Mouse (Mus musculus) forebrain, embryonic 15.5 days (tissue): Measurements from ENCODE around the gene Herc6. TPM values are rescaled to one million over a fixed set of nuclear protein-coding genes. Genes with fewer than 3 reads are reported as not detected.
"Not testable (repeated sequence)": the region's sequence is repeated elsewhere in the genome, so short reads cannot be mapped to it uniquely, and the experiment has no call there.

Experiments
- ATAC-seq: fragments of 200-750 bp; cut with Nextera tagmentation; replicated peaks from 2 replicates; pipeline ENCODE4 v1.8.0; 2017; ENCODE audit warnings: mild to moderate bottlenecking, moderate TSS enrichment, moderate library complexity
- H3K27ac ChIP-seq: fragments of 300-500 bp; sonication (generic); replicated peaks from 2 replicates; pipeline ENCODE4 v1.5.1; 2015; ENCODE audit warnings: mild to moderate bottlenecking, inconsistent platforms
- H3K27me3 ChIP-seq: fragments of 300-500 bp; sonication (generic); 2 replicates; pipeline ENCODE4 v1.6.1; 2015; ENCODE audit warnings: inconsistent platforms
- H3K36me3 ChIP-seq: fragments of 300-500 bp; sonication (generic); 2 replicates; pipeline ENCODE4 v1.6.1; 2015; ENCODE audit warnings: mild to moderate bottlenecking, inconsistent platforms
- H3K4me1 ChIP-seq: fragments of 300-500 bp; sonication (generic); 2 replicates; pipeline ENCODE4 v1.6.1; 2015; ENCODE audit warnings: inconsistent platforms
- H3K4me2 ChIP-seq: fragments of 300-500 bp; sonication (generic); replicated peaks from 2 replicates; pipeline ENCODE4 v1.6.1; 2015; ENCODE audit warnings: mild to moderate bottlenecking, inconsistent platforms
- H3K4me3 ChIP-seq: fragments of 300-500 bp; sonication (generic); 2 replicates; pipeline ENCODE4 v1.5.1; 2015; ENCODE audit warnings: mild to moderate bottlenecking, inconsistent platforms
- H3K9ac ChIP-seq: fragments of 300-500 bp; sonication (generic); replicated peaks from 2 replicates; pipeline ENCODE4 v1.6.1; 2015; ENCODE audit warnings: mild to moderate bottlenecking, inconsistent platforms
- H3K9me3 ChIP-seq: fragments of 300-500 bp; sonication (generic); 2 replicates; pipeline ENCODE4 v1.6.1; 2016; ENCODE audit warnings: inconsistent platforms
- WGBS: fragments of 180-500 bp; shearing (Covaris S2); methylation state at CpG from one replicate; pipeline ENCODE4 v1.1.7; 2015; ENCODE audit warnings: mixed read lengths; 5-methylcytosine and 5-hydroxymethylcytosine counted together
- polyA plus RNA-seq: library from polyadenylated mRNA; unstranded; fragments of >200 nt; fragmentation: Nextera tagmentation; extraction: Ambion mirVana; gene quantifications from 2 replicates; pipeline ENCODE4 v1.2.1, GENCODE M21; 2015

Gene Herc6
- polyA plus RNA-seq, 1 experiment from 2014 or later, result 1.6 TPM

DNA sequence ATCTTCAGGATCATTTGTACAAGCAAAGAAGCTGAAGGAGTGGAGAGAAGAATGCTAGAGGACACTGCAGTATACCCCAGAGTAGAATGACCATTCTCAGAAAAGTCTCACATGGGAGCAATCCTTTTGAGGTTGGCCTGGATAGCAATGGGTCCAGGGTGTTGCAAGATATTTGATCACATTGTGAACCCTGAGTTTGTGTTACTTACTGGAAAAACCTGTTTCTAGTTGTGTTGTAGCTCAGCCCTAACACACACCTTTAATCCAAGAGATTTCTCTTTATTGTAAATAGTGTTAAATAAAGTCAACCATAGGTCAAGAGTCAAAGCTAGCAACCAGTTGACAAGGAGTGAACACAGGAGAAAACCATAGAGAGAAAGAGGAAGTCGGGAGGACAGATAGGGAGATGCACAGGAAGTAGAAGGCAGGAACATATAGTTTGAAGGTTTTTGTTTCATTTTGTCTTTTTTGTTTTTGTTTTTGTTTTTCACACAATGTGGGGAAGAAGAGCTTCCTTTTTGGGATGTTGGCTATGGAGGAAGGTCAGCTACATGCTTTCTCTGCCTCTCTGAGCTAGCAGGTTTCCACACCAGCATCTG, 39.0 kb upstream of the Herc6 start:
- ATAC-seq, result no peak
- 84% methylated on average over 1 of the region's 1 CpGs for WGBS
- Histone ChIP-seq H3K4me2 (no peak overlapping the region), H3K4me1 (no peaks in the 10 kb centered on the region), H3K9me3 (no peaks in the 10 kb centered on the region), H3K27me3 (no peaks in the 10 kb centered on the region), H3K27ac (no peak overlapping the region), H3K36me3 (no peaks in the 10 kb centered on the region), H3K4me3 (no peak overlapping the region), H3K9ac (no peak overlapping the region)

DNA sequence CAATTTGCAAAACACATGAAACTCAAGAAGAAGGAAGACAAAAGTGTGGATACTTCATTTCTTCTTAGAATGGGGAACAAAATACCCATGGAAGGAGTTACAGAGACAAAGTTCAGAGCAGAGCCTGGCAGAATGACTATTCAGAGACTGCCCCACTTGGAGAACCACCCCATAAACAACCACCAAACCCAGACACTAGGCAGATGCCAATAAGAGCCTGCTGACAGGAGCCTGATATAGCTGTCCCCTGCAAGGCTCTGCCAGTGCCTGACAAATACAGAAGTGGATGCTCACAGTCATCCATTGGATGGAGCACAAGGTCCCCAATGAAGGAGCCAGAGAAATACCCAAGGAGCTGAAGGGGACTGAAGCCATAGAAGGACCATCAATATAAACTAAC, 37.2 kb upstream of the Herc6 start:
- H3K9ac ChIP-seq, ATAC-seq, H3K27me3 ChIP-seq: not testable (repeated sequence)

DNA sequence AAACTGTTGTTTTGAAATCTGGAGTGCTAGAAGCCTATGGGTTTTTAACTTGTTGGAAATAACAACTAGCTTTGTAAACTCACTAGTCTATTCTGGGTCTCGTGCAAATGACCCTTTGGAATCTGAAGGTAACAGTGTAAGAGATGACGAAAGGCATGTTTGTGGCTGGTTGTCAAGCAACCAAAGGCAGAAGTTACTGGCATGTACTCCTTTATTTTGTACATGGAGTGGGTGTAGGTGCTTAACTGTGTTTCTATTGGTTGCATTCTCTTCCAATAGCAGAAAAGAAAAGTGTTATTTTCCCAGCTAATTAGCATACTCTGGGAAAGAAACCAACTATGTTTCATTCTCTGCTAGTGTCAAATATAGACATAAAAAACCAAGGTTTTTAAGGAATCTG, 35.9 kb upstream of the Herc6 start:
- no peak; the same call in 1 of the 2 replicates for ATAC-seq
- no peak overlapping the region for H3K9ac ChIP-seq

More for the DNA sequence above, 37.2 kb upstream of the Herc6 start:
- not testable (repeated sequence) for H3K27ac ChIP-seq, H3K4me2 ChIP-seq, H3K36me3 ChIP-seq, H3K9me3 ChIP-seq, H3K4me3 ChIP-seq, H3K4me1 ChIP-seq

DNA sequence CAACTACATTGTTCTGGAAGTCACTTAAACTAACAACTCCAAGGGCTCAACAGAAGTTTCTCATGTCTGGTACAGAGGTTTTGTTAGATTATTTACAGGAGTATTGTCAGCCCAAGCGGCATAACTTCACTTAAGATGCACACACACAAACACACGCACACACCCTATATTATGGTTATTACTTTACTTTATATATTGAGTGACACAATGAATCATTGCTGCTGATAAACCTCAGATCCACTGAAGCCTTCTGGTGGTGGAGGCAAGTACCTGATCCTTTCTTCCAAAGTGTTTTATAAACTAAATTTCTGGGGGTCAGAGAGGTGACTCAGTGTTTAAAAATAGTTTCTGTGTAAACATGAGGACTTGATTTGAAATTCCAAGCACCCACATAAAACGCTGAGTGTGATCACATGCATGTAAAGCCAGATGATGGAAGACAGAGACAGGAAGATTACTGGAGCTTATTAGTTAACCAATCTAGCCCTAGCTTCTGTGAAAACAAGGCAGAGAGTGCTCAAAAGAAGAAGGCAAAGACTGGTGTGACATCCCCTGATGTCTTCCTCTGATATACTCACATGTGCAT, 29.5 kb upstream of the Herc6 start:
- H3K27me3 ChIP-seq, result no peaks in the 10 kb centered on the region
- no peaks in the 10 kb centered on the region for H3K4me1 ChIP-seq
- H3K9ac ChIP-seq, result no peak overlapping the region
- ATAC-seq, result no peak
- H3K4me2 ChIP-seq, result no peak overlapping the region
- H3K27ac ChIP-seq, result no peak overlapping the region
- no peak overlapping the region for H3K4me3 ChIP-seq
- WGBS, result 90% methylated on average over 3 of the region's 3 CpGs
- no peaks in the 10 kb centered on the region for H3K36me3 ChIP-seq
- no peaks in the 10 kb centered on the region for H3K9me3 ChIP-seq

More for the DNA sequence above, 35.9 kb upstream of the Herc6 start:
- Histone ChIP-seq H3K9me3 (no peaks in the 10 kb centered on the region), H3K36me3 (no peaks in the 10 kb centered on the region), H3K4me3 (no peak overlapping the region), H3K27me3 (no peaks in the 10 kb centered on the region), H3K4me2 (no peak overlapping the region), H3K27ac (no peak overlapping the region), H3K4me1 (no peaks in the 10 kb centered on the region)
- 45% methylated on average over 2 of the region's 2 CpGs for WGBS

- no peak for ATAC-seq
Observed at GRCm38 (mm10) chr6:57557796-57558317, 22.9 kb upstream of the Herc6 start.

GRCm38 (mm10) chr6:57563454-57563853, 17.3 kb upstream of the Herc6 start:
- 87% methylated on average over 1 of the region's 1 CpGs for WGBS
- no peaks in the 10 kb centered on the region for H3K27me3 ChIP-seq

More at GRCm38 (mm10) chr6:57557796-57558317, 22.9 kb upstream of the Herc6 start:
- Histone ChIP-seq H3K4me3 (no peak overlapping the region), H3K27ac (no peak overlapping the region), H3K36me3 (no peaks in the 10 kb centered on the region), H3K4me1 (no peaks in the 10 kb centered on the region), H3K27me3 (no peaks in the 10 kb centered on the region), H3K4me2 (no peak overlapping the region), H3K9ac (no peak overlapping the region), H3K9me3 (no peaks in the 10 kb centered on the region)
- WGBS, result 44% methylated on average over 4 of the region's 4 CpGs

GRCm38 (mm10) chr6:57565452-57565851, 15.3 kb upstream of the Herc6 start:
- no peak overlapping the region for H3K27ac ChIP-seq
- no peak overlapping the region for H3K9ac ChIP-seq
- no peak for ATAC-seq
- no peaks in the 10 kb centered on the region for H3K27me3 ChIP-seq
- 77% methylated on average over 7 of the region's 7 CpGs for WGBS
- no peaks in the 10 kb centered on the region for H3K36me3 ChIP-seq
- H3K9me3 ChIP-seq, result no peaks in the 10 kb centered on the region
- H3K4me3 ChIP-seq, result no peak overlapping the region
- no peak overlapping the region for H3K4me2 ChIP-seq
- no peaks in the 10 kb centered on the region for H3K4me1 ChIP-seq

More at GRCm38 (mm10) chr6:57563454-57563853, 17.3 kb upstream of the Herc6 start:
- H3K4me3 ChIP-seq, result no peak overlapping the region
- H3K27ac ChIP-seq, result no peak overlapping the region
- ATAC-seq, result no peak
- H3K9ac ChIP-seq, result no peak overlapping the region
- H3K9me3 ChIP-seq, result no peaks in the 10 kb centered on the region
- H3K4me2 ChIP-seq, result no peak overlapping the region
- H3K36me3 ChIP-seq, result no peaks in the 10 kb centered on the region
- no peaks in the 10 kb centered on the region for H3K4me1 ChIP-seq

DNA sequence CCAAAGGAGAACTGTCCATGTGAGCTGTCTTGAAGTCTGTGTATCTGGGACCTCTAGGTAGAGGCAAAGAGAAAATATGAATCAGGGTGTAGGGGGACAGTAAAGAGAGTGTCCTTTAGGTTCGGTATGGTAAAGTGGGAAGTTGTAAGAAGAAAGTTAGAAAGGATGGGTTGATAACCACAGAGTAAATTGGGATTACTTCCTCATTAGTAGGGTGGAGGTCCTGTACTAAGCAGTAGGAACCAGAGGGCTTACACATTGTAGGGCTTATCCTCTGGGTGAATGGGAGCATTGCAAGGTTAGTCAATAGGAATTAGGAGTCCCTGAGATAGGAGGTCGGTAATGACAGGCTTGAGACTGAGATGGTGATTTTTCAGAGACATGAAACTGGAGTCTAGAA, 13.2 kb upstream of the Herc6 start:
- Histone ChIP-seq H3K9ac (no peak overlapping the region), H3K27ac (no peak overlapping the region), H3K36me3 (no peaks in the 10 kb centered on the region), H3K4me2 (no peak overlapping the region), H3K27me3 (no peaks in the 10 kb centered on the region), H3K9me3 (no peaks in the 10 kb centered on the region), H3K4me1 (no peaks in the 10 kb centered on the region), H3K4me3 (no peak overlapping the region)
- ATAC-seq, result no peak
- WGBS, result 90% methylated on average over 2 of the region's 2 CpGs

DNA sequence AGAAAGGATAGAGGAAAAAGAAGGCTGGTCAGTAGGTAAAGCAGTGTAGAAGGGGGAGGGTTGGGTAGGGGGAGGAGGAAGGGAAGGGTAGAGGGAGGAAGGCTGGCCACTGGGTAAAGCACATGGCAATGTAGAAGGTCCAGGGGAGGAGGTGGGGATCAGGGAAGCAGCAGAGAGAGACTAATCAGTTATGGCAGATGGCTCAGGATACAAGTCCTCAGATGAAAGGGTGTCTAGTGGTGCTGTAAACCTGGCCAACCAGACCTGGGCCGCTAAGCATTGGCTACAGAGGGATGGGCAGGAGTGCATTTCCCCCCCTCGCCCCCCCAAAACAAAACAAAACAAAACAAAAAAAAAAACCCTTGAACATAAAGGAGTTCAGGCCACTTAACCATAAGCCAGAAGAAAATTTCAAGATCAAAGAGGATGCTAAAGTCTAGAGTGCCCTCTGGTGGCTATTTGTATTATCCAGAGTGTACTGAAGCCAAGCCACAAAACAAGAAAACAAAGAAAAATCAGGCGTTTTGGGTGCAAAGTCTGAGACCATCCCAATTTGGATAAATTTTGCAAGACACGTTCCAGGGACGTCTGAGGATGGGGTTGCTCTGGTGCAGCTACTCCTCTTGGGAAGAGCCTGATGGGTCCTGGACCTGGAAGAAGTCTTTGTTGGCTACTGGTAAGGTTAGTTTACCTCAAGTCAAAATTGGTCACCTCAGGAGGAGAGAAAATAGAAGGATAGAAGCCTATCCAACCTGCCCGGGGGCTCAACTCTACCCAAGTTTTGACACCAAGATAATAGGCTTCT, 10.4 kb upstream of the Herc6 start:
- no peaks in the 10 kb centered on the region for H3K27me3 ChIP-seq
- H3K4me2 ChIP-seq, result no peak overlapping the region
- no peaks in the 10 kb centered on the region for H3K9me3 ChIP-seq
- no peak overlapping the region for H3K9ac ChIP-seq
- H3K36me3 ChIP-seq, result no peaks in the 10 kb centered on the region
- H3K4me1 ChIP-seq, result no peaks in the 10 kb centered on the region
- WGBS, result 14% methylated on average over 6 of the region's 6 CpGs
- peak; percentile 87 for ATAC-seq
- no peak overlapping the region for H3K27ac ChIP-seq
- no peak overlapping the region for H3K4me3 ChIP-seq

DNA sequence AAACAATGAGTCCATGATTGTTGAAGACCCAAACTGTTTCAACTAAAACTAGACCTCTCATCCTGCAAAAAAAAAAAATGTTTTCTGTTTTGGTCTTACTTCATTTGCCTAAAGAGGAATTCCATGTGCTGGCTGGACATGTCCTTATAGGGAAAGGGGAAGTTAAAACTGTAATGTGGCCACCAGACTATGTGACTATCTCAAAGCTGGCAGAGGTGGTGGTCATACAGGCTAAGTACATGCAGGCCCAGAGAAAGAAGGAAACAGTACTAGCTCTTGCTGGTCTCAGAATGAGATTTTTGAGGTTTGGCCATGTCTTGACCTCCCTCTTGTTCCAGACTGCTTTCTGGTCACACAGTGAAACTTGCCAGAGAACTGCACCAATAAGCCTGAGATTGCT, 9.2 kb upstream of the Herc6 start:
- no peaks in the 10 kb centered on the region for H3K36me3 ChIP-seq
- no peak overlapping the region for H3K27ac ChIP-seq
- H3K27me3 ChIP-seq, result no peaks in the 10 kb centered on the region
- ATAC-seq, result no peak
- no peak overlapping the region for H3K9ac ChIP-seq
- H3K4me2 ChIP-seq, result no peak overlapping the region
- H3K4me3 ChIP-seq, result no peak overlapping the region
- H3K9me3 ChIP-seq, result no peaks in the 10 kb centered on the region
- no peaks in the 10 kb centered on the region for H3K4me1 ChIP-seq

GRCm38 (mm10) chr6:57581595-57581994, 795 bp downstream of the Herc6 start:
- Histone ChIP-seq H3K27ac (no peak overlapping the region), H3K27me3 (no peaks in the 10 kb centered on the region), H3K4me1 (peaks cover 6% of the 10 kb centered on the region), H3K36me3 (no peaks in the 10 kb centered on the region), H3K4me3 (peak overlapping the region; percentile 37; the same call in 1 of the 2 replicates), H3K9ac (no peak overlapping the region), H3K4me2 (peak overlapping the region; percentile 57; the same call in 1 of the 2 replicates), H3K9me3 (no peaks in the 10 kb centered on the region)
- ATAC-seq, result no peak
- WGBS, result 88% methylated on average over 12 of the region's 12 CpGs

GRCm38 (mm10) chr6:57582356-57582755, 1.6 kb downstream of the Herc6 start:
- Histone ChIP-seq H3K4me3 (no peak overlapping the region), H3K4me2 (no peak overlapping the region), H3K4me1 (peaks cover 6% of the 10 kb centered on the region), H3K9me3 (no peaks in the 10 kb centered on the region), H3K36me3 (no peaks in the 10 kb centered on the region), H3K9ac (no peak overlapping the region), H3K27ac (no peak overlapping the region), H3K27me3 (no peaks in the 10 kb centered on the region)
- WGBS, result 86% methylated on average over 4 of the region's 4 CpGs
- ATAC-seq, result no peak
